Mouse (Mus musculus): ENCODE data around the gene Picalm.
A peak's percentile ranks its signal among the peaks of the same experiment; 100 is the strongest.
"Not testable (repeated sequence)": the region's sequence is repeated elsewhere in the genome, so short reads cannot be mapped to it uniquely, and the experiment has no call there.

Gene Picalm

GRCm38 (mm10) chr7:90216511-90216910 is 86.5 kb downstream of the Picalm start:
- DNase-seq (ENCODE audit: low read depth), result no peak

GRCm38 (mm10) chr7:90218122-90218521 is 88.1 kb downstream of the Picalm start:
- no peak for DNase-seq (ENCODE audit: low read depth)

- no peak for DNase-seq (ENCODE audit: low read depth)
Measured at GRCm38 (mm10) chr7:90221487-90221886, 91.5 kb downstream of the Picalm start.

- DNase-seq (ENCODE audit: low read depth), result no peak
Measured at GRCm38 (mm10) chr7:90228075-90228474, 98.1 kb downstream of the Picalm start.

- not testable (repeated sequence) for DNase-seq (ENCODE audit: low read depth)
Measured at GRCm38 (mm10) chr7:90228884-90229283, 98.9 kb downstream of the Picalm start.

- DNase-seq (ENCODE audit: low read depth), result no peak
Measured at GRCm38 (mm10) chr7:90231431-90231830, 101.4 kb downstream of the Picalm start.

GRCm38 (mm10) chr7:90233921-90234320 is 103.9 kb downstream of the Picalm start:
- peak; percentile 30 for DNase-seq (ENCODE audit: low read depth)

- DNase-seq (ENCODE audit: low read depth), result no peak
Measured at GRCm38 (mm10) chr7:90236289-90236905, 106.4 kb downstream of the Picalm start.

GRCm38 (mm10) chr7:90243151-90243550 is 113.1 kb downstream of the Picalm start:
- peak; percentile 32 for DNase-seq (ENCODE audit: low read depth)

- no peak for DNase-seq (ENCODE audit: low read depth)
Measured at GRCm38 (mm10) chr7:90243643-90244042, 113.6 kb downstream of the Picalm start.

GRCm38 (mm10) chr7:90252946-90253345 is 122.9 kb downstream of the Picalm start:
- DNase-seq (ENCODE audit: low read depth), result no peak

GRCm38 (mm10) chr7:90258701-90259100 is 128.7 kb downstream of the Picalm start:
- no peak for DNase-seq (ENCODE audit: low read depth)

GRCm38 (mm10) chr7:90259899-90260298 is 129.9 kb downstream of the Picalm start:
- no peak for DNase-seq (ENCODE audit: low read depth)

- no peak for DNase-seq (ENCODE audit: low read depth)
Measured at GRCm38 (mm10) chr7:90261902-90262599, 132.0 kb downstream of the Picalm start.

Measured in fibroblast of lung, adult 2 months (primary cell).